Mouse (Mus musculus) liver, postnatal 0 days (tissue): Measurements from ENCODE around the gene Mbd3. TPM values are rescaled to one million over a fixed set of nuclear protein-coding genes. Genes with fewer than 3 reads are reported as not detected.

Experiments used
- ATAC-seq: fragments of 200-750 bp; cut with Nextera tagmentation; 2 replicates; pipeline ENCODE4 v1.8.0; 2017; ENCODE audit warnings: mild to moderate bottlenecking, moderate library complexity
- DNase-seq: peaks from one replicate; pipeline ENCODE4 v3.0.0-alpha.2; 2016
- H3K27ac ChIP-seq: fragments of 300-500 bp; sonication (generic); 2 replicates; pipeline ENCODE4 v1.5.1; 2014; ENCODE audit warnings: antibody characterized with exemption, moderate library complexity, mild to moderate bottlenecking, low read depth
- H3K27me3 ChIP-seq: fragments of 300-500 bp; sonication (generic); 2 replicates; pipeline ENCODE4 v1.6.1; 2014; ENCODE audit warnings: low read length, control low read depth, mixed read lengths; ENCODE audit not compliant: insufficient read depth
- H3K36me3 ChIP-seq: fragments of 300-500 bp; sonication (generic); replicated peaks from 2 replicates; pipeline ENCODE4 v1.6.1; 2014; ENCODE audit warnings: mild to moderate bottlenecking, control low read depth, low read length, moderate library complexity, mixed read lengths; ENCODE audit not compliant: insufficient read depth
- H3K4me1 ChIP-seq: fragments of 300-500 bp; sonication (generic); 2 replicates; pipeline ENCODE4 v1.6.1; 2014; ENCODE audit warnings: antibody characterized with exemption, mild to moderate bottlenecking, control low read depth; ENCODE audit not compliant: insufficient read depth
- H3K4me2 ChIP-seq: fragments of 300-500 bp; sonication (generic); 2 replicates; pipeline ENCODE4 v1.6.1; 2014; ENCODE audit warnings: low read depth, mild to moderate bottlenecking, low read length, moderate library complexity, mixed read lengths
- H3K4me3 ChIP-seq: fragments of 300-500 bp; sonication (generic); 2 replicates; pipeline ENCODE4 v1.5.1; 2014; ENCODE audit warnings: low read depth, low read length
- H3K9ac ChIP-seq: fragments of 300-500 bp; sonication (generic); replicated peaks from 2 replicates; pipeline ENCODE4 v1.6.1; 2014; ENCODE audit warnings: mild to moderate bottlenecking, moderate library complexity
- H3K9me3 ChIP-seq: fragments of 300-500 bp; sonication (generic); 2 replicates; pipeline ENCODE4 v1.6.1; 2016; ENCODE audit warnings: mild to moderate bottlenecking, control low read depth, low read length, mixed read lengths
- CTCF ChIP-seq: sonication (generic); IDR thresholded peaks from 2 replicates; pipeline ENCODE4 v1.5.1; 2016; ENCODE audit warnings: antibody characterized with exemption, low read depth
- EP300 ChIP-seq: IDR thresholded peaks from 2 replicates; pipeline ENCODE4 v1.6.1; 2016; ENCODE audit warnings: antibody characterized with exemption, low read depth, mild to moderate bottlenecking
- WGBS: fragments of 180-500 bp; shearing (Covaris S2); extraction: QIAGEN DNeasy Blood & Tissue Kit; methylation state at CpG from one replicate; pipeline ENCODE4 v1.1.7; 2014; ENCODE audit not compliant: insufficient replicate concordance; 5-methylcytosine and 5-hydroxymethylcytosine counted together
- polyA plus RNA-seq: library from polyadenylated mRNA; unstranded; fragments of >200 nt; fragmentation: Nextera tagmentation; extraction: Ambion mirVana; gene quantifications from 2 replicates; pipeline ENCODE4 v1.2.1, GENCODE M21; 2015

Mbd3 gene
- polyA plus RNA-seq, 1 experiment from 2014 or later = 33.4 TPM

DNA sequence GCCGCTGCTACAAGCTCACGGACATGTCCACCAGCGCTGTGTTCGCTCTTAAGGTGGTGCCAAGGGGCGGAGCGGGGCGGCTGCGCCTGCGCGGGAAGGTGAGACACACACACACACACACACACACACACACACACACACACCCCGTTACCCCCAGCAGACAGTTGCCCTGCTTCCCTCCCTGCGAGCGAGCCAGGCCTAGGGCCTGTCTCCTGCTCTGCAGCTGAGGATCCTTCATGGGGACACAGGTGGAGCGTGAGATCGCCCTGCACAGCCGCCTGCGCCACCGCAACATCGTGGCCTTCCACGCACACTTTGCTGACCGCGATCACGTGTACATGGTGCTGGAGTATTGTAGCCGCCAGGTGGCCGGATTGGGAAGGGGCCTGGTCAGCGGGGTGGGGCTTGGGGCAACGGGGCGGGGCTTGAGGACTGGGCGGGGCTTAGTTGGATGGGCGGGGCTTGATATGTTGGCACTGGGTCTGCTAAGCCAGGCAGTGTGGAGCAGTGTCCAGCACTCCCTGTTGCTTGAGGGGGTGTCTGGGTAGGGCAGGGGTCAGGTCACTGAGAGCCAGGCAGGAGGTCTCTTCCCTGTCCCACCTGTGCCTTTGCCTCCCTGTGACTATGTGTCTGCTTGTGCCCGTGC is 41.2 kb downstream of the Mbd3 start:
- Histone ChIP-seq H3K4me3 (no peak overlapping the region), H3K9ac (no peak overlapping the region), H3K27ac (no peak overlapping the region), H3K4me2 (peak overlapping the region; percentile 58), H3K27me3 (peaks cover 64% of the 10 kb centered on the region), H3K4me1 (peaks cover 3% of the 10 kb centered on the region), H3K36me3 (no peaks in the 10 kb centered on the region), H3K9me3 (no peaks in the 10 kb centered on the region)
- TF ChIP-seq EP300 (no peak), CTCF (peak; percentile 33)
- ATAC-seq (peak; percentile 79), DNase-seq (peak; percentile 63)
- 5% methylated on average over 31 of the region's 31 CpGs for WGBS

DNA sequence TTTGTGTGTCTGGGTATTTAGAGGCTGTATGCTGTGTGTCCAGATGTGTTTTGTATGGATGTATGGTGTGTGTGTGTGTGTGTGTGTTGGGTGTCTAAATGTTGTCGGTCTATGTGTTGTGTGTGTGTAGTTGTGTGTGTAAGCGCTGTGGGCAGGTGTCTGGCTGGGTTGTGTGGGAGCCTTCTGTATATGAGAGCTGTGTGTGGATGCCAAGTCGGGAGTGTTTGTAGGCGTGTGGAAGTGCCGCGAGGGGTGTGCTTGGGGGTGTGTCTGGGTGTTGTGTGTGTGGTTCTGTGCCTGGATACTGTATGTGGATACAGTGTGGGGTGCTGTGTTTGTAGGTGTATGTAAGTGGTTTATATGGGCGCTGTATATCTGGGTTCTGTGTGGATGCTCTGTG is 42.0 kb downstream of the Mbd3 start:
- Histone ChIP-seq H3K4me3 (no peak overlapping the region), H3K27me3 (peaks cover 67% of the 10 kb centered on the region), H3K36me3 (no peaks in the 10 kb centered on the region), H3K27ac (no peak overlapping the region), H3K4me1 (peaks cover 3% of the 10 kb centered on the region), H3K9me3 (no peaks in the 10 kb centered on the region), H3K4me2 (peak overlapping the region; percentile 58; the same call in 1 of the 2 replicates), H3K9ac (no peak overlapping the region)
- TF ChIP-seq CTCF (no peak), EP300 (no peak)
- no peak for ATAC-seq
- 24% methylated on average over 7 of the region's 7 CpGs for WGBS
- no peak for DNase-seq

DNA sequence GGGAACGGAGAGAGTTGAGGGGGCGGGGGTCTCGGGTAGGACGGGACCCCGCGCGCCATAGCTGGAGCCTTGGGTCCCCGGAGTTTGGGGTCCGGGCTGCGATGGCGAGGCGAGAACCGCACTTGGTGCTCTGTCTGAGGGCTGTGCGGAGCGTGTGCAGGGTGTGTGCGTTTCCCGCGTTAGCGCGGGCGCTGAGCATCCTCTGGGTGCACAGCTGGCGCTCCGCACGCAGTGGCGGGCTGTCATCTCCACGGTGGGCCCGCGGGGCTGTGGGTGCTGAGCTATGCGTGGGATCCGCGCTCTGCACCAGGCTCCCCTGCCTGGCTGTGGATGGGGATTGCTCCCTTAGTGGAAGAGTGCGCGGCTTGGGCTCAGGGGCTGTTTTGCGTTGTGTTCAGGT is 42.6 kb downstream of the Mbd3 start:
- ATAC-seq (no peak), DNase-seq (no peak)
- H3K36me3 ChIP-seq = no peaks in the 10 kb centered on the region
- peaks cover 67% of the 10 kb centered on the region for H3K27me3 ChIP-seq
- H3K9me3 ChIP-seq = no peaks in the 10 kb centered on the region
- no peak overlapping the region for H3K9ac ChIP-seq
- TF ChIP-seq EP300 = no peak
- no peak for TF ChIP-seq CTCF
- no peak overlapping the region for H3K27ac ChIP-seq
- H3K4me2 ChIP-seq = no peak overlapping the region
- peaks cover 3% of the 10 kb centered on the region for H3K4me1 ChIP-seq
- 3% methylated on average over 33 of the region's 34 CpGs for WGBS
- no peak overlapping the region for H3K4me3 ChIP-seq

DNA sequence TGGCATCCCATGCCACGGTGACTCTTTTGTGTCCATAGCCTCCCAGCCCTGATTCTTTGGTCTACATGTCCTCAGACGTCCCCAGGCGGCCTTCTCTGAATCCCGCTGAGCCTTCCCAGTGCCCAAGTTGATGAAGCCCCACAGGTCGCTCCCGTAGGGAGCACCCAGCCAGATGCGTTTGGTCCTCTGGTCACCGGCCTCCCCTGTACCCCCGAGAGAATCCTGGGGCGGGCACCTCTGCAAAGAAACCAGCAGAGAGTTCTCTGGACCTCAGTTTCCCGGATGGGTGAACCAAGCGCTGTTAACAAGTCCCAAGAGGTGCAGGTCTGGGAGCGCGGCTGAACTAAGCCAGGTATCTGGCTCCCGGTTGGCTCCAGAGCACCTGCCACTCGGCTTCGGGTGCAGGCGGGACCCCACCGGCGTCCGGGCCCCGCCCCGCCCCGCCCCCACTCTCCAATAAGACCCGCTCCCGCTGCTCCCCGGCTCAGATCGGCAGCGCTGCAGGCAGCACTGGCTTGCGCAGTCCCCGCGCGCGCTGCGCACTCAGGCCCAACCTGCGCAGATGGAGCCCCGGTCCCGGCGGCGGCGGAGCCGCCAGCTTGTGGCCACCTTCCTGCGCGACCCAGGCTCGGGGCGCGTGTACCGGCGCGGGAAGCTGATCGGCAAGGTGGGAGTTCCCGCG is 43.2 kb downstream of the Mbd3 start, which contains the start of gene Plk5:
Gene Plk5, plus strand, starts transcription at position 459 of the 682 bp plus-strand sequence.
- Histone ChIP-seq H3K27me3 (peaks cover 67% of the 10 kb centered on the region), H3K36me3 (no peaks in the 10 kb centered on the region), H3K4me1 (peaks cover 3% of the 10 kb centered on the region), H3K9ac (no peak within 1 kb of the TSS), H3K4me3 (no peak within 1 kb of the TSS), H3K9me3 (no peaks in the 10 kb centered on the region), H3K4me2 (no peak within 1 kb of the TSS), H3K27ac (no peak within 1 kb of the TSS)
- DNase-seq (no peak), ATAC-seq (no peak)
- WGBS = 3% methylated on average over 50 of the region's 53 CpGs
- no peak for TF ChIP-seq EP300
- no peak for TF ChIP-seq CTCF

DNA sequence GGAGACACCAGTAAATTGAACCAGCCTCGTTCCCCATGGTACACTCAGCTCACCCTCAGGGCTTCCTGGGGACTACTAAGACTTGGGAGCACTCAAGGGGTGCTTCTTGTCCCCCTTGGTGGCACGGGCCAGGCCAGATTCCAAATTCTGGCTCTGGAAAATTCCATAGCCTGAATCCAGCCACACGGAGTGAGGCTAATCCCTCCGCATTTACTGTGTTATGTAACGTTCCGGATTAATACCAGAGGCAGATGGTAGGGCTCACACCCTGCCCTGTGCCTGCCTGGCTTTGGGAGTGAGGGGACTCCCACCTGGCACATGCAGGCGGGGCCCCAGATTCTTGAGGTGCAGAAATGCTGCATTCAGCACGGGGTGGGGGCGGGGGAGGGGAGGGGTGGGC is 43.9 kb downstream of the Mbd3 start:
- ATAC-seq (no peak), DNase-seq (no peak)
- TF ChIP-seq CTCF (no peak), EP300 (no peak)
- Histone ChIP-seq H3K9ac (no peak overlapping the region), H3K27ac (no peak overlapping the region), H3K4me3 (no peak overlapping the region), H3K9me3 (no peaks in the 10 kb centered on the region), H3K36me3 (no peaks in the 10 kb centered on the region), H3K4me2 (no peak overlapping the region), H3K27me3 (peaks cover 64% of the 10 kb centered on the region), H3K4me1 (peaks cover 5% of the 10 kb centered on the region)
- 17% methylated on average over 9 of the region's 9 CpGs for WGBS

DNA sequence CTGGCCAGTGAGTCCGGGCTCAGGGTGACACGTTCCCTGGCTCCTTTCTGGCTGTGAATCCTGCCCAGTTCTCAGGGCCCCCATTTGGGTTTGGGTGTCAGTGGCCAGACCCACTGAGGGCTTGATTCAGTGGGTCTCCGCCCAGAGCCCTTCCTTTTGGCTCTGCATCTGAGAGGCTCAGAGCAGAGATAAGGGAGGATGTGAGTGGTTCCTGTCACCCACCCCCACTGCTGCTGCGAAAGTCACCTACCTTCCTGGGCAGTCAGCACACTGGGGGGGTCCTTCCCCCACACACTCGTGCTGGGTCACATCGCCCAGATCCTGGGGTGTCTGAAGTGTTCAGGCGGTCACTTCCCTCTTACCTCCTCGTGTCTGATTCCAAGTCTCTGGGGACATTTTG is 46.6 kb downstream of the Mbd3 start:
- no peak for DNase-seq
- no peak for ATAC-seq
- 39% methylated on average over 8 of the region's 8 CpGs for WGBS

More for the DNA sequence above, 46.6 kb downstream of the Mbd3 start:
- Histone ChIP-seq H3K9me3 (no peaks in the 10 kb centered on the region), H3K27me3 (peaks cover 60% of the 10 kb centered on the region), H3K4me3 (no peak overlapping the region), H3K36me3 (no peaks in the 10 kb centered on the region), H3K4me1 (peaks cover 13% of the 10 kb centered on the region), H3K27ac (no peak overlapping the region), H3K4me2 (no peak overlapping the region), H3K9ac (no peak overlapping the region)
- TF ChIP-seq EP300 (no peak), CTCF (no peak)
